Mouse (Mus musculus) MEL-GATA-1-ER (cell line): ENCODE results near the gene Bicral.
"Not testable (repeated sequence)": the region's sequence is repeated elsewhere in the genome, so short reads cannot be mapped to it uniquely, and the experiment has no call there.

ENCODE experiments used
- DNase-seq: peaks from one replicate; pipeline ENCODE4 v3.0.0-alpha.2; 2012; ENCODE audit warnings: low read depth; ENCODE audit errors: extremely low read depth

The Bicral gene

DNA sequence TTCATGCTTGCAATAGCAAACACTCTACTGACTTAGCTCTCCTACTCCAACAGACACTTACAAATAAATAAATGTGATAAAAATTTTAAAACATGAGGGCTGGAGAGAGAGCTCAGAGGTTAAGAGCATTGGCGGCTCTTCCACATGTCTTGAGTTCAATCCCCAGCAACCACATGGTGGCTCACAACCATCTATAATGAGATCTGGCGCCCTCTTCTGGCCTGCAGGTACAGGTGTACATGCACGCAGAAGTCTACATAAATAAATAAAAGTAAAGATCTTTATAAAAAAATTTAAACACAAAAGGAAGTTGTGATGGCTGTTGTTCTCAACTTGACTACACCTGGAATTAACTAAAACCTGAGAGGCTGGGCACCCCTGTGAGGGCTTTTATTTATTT lies 17.3 kb upstream of the Bicral start:
- no peak for DNase-seq

DNA sequence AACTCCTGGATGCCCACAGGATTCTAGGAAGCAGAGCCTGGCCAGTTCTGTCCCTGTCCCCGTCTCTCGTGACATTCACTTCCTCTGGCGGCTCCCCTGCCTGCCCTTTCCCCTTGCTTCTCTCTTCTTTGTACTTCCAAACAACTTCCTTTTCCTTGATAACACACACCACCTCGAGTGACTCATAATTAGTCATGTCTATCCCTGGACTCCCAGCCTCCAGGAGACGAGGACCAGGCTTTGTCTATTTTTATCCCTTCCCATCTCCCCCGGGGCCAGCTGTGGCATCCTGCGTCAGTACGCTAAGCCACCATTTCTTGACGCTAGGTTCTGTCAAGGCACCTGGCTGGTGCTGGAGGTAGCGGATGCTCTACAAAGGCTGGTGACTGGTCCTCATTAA lies 15.9 kb upstream of the Bicral start:
- DNase-seq: no peak

GRCm38 (mm10) chr17:46872806-46873205 lies 14.5 kb upstream of the Bicral start:
- DNase-seq: no peak

- no peak for DNase-seq
Observed at GRCm38 (mm10) chr17:46870913-46871312, 12.6 kb upstream of the Bicral start.

- DNase-seq: no peak
Observed at GRCm38 (mm10) chr17:46870204-46870798, 12.0 kb upstream of the Bicral start.

GRCm38 (mm10) chr17:46866836-46867235 lies 8.6 kb upstream of the Bicral start:
- no peak for DNase-seq

DNA sequence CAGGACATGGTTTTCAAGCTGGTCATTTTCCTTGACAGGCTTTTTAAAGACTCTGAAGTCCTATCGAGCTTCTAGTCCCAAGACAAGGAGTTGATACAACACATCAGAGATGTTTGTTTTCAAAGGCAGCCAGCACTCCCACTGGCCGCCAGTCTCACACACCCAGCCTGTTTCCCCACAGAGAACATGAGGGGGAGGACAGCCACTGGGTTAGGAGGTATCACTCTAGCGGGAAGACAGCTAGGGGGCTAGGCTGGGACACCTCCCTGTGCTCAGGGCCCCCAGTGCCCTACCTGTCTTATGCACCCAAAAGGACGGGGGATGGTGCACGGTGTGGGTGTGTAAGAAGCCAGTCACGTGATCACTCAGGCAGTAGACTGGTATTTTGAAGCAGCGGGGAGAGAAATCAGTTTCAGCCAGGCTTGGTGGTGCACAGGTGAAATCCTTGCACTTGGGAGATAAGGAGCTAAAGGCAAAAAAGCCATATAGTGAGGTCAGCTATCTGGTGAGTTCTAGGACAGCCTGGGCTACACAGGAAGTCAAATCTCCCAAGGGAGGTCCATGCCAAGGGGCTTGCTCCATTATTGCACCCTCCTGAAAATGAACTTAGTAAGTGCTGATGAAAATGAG lies 6.4 kb upstream of the Bicral start:
- no peak for DNase-seq

DNA sequence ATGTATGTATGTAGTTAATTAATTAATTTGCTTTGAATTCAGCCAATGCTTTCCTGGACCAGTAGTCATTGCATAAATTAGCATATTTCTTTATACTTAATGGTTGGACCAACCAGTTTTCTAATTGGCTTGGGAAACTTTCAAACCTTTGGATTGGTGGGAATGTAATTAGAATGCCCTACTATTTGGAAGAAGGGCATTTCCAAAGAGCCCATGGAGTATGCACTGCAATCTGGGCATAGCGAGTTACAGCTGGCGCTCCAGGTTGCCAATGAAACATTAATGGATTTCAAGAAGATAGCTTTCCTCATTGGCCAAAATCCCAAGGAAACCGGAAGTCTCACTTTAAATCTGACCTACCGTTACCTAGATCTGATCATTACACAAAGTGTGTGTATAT lies 1.8 kb upstream of the Bicral start:
- DNase-seq: no peak

DNA sequence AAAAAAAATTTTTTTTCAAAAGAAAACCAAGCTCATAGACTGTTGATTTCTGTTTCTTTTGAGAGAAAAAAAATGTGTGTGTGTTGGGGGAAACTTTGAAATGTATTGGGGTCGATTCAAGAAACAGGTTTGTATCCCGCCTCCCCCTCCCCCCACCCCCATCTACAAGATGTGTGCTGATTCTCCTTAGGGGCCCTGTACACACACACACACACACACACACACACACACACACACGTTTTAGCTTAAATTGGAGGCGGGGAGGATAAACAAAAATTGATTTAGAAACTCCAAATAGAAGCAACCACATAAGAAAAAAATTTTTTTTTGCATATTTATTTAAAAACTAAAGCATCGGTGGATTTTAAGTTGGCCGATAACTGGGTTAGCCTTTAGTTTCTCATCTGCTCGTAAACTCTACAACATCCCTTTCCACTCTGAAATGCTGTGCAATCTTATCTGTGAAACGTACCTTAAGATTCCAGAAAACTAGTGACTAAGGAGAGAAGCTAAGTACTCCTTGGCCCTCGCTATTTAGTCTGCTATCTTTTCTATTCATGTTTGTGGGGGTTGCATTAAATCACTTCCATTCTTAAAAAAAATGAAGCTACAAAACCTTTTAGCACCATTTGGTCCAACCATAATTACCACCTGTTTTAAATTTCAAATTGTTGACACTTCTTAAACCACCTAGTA lies 615 bp upstream of the Bicral start:
- DNase-seq: no peak

GRCm38 (mm10) chr17:46857361-46857902 lies 850 bp downstream of the Bicral start:
- DNase-seq: no peak

DNA sequence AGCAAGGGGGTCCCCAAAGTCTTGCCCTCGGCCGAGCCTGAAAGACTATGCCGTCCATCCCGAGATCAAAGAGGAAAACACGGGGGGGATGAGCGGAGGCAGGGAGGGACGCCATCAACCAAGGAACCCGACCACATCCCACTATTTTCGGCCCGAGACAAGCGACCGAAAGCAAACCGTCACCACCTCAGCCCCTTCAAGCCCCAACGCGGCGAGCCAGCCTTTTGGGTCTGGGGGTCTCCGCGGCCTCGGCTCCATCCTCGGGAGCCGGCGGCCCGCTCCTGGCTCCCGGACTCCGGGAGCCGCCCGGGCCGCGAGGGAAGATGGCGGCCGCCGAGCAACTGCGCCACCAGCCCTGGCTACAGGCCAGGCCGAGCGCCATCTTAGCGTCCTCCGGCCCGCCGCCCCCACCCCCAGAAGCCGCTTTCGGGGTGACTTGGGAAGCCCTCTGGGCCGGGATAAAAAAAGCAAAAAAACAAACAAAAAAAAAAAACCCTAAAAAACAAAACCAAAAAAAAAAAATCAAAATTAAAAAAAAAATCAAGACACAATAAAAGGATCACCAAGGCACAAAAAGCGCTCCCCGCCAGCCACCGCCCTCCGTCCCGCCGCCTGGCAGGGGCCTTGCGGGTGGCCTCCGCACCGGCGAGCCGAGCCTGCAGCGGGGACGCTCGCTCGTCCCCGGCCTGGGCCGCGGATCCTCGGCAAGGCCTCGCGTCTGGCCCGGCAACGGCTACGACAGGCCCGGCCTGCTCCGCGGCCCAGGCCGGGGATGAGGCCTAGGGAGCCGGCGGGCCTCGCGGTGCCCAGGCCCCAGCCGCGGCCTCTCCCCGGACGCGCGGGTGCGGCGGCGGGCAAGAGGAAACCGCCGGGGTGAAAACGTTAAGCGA lies 1.6 kb downstream of the Bicral start:
- DNase-seq: no peak

DNA sequence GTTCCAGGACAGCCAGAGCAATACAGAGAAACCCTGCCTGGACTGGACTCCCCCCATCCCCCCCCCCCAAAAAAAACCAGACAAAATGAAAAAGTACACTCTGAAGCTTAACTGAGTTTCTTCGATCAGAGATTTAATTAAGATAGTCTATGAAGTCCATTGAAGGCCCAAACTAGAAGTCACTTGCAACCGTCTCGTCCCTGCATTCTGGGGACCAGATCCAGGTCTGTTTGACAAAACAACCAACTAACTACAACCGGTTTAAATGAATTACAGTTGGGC lies 2.2 kb downstream of the Bicral start:
- DNase-seq: no peak

DNA sequence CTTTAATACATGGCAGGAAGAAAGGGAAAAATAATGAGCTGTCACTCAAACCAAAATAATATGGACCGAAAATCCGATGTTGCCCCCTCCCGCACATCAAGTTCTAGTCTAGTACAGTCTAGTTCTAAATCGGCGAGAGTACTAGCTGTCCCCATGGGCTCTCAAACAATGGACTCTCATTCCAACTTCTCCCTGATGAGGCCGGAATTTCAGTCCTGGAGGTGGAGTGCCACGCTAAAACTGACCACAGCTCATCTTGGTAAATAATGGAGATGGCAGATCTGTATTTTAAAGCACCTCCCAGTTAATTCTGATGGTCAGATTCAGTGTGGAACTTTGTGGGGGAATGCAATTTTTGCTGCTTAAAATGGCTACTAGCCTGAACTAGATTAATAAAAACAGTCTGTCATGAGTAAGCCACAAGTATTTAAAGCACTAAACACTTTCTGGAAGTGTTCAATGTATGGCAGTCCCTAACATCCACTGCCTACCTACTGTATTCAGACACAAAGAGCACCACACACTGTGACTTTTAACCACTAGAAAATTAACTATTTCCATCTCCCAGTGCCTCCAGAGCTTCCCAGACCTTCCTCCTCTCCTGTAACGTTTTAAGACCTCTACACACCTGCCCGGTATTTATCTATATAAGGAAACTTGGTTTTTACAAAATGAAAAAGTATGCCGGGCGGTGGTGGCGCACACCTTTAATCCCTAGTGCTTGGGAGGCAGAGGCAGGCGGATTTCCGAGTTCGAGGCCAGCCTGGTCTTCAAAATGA lies 2.8 kb downstream of the Bicral start:
- DNase-seq: no peak

- no peak for DNase-seq
Observed at GRCm38 (mm10) chr17:46854640-46855110, 3.6 kb downstream of the Bicral start.

- DNase-seq: no peak
Observed at GRCm38 (mm10) chr17:46854096-46854495, 4.2 kb downstream of the Bicral start.

- DNase-seq: no peak
Observed at GRCm38 (mm10) chr17:46853281-46853680, 5.0 kb downstream of the Bicral start.

GRCm38 (mm10) chr17:46852725-46853124 lies 5.6 kb downstream of the Bicral start:
- no peak for DNase-seq

DNA sequence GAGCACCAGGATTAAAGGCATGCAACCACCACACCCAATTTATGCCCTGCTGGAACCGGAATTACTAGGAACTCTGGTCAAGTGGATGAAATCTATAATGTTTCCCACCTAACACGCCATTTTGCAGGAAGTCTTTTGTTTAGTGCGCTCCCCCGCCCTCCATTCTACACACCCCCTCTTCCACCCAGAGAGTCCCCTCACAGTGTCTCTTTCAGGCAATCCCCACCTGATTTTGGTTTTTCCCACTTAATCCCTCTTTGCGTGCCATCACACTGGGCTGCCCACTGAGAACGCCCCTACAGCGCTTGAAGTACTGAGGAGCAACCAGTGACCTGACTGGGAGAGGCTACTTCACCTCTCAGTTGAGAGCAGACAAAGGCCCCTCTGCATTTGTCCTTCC lies 11.1 kb downstream of the Bicral start:
- no peak for DNase-seq

GRCm38 (mm10) chr17:46846573-46846972 lies 11.7 kb downstream of the Bicral start:
- DNase-seq: not testable (repeated sequence)

GRCm38 (mm10) chr17:46845262-46845661 lies 13.0 kb downstream of the Bicral start:
- DNase-seq: no peak

DNA sequence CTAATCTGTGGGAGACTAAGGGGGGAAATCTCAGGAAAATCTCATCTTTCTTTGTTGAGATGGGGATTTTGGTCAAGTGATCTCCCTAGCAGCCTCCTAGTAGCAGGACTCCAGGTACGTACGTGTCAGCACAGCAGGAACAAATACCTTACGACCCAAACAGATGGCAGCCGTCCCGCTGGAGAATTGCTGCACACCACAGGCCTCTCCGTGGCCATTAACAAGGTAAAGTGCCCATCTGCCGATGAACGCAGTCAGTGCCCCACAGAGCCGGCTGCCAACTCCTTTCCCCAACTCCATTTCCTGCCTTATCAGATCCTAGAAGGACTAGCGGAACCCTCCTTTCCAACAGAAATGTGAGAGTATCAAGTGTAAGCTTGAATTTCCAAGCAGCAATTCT lies 13.5 kb downstream of the Bicral start:
- no peak for DNase-seq
